Mouse (Mus musculus) CH12.LX (cell line): ENCODE results near the gene Ddo.

Experiments used
- CHD2 ChIP-seq: IDR thresholded peaks from 2 replicates; pipeline ENCODE4 v1.6.1; 2011; ENCODE audit warnings: low read length, improper control_type of control experiment
- CTCF ChIP-seq, 2 experiments: IDR thresholded peaks in 1 of 2; conservative IDR thresholded peaks in 1 of 2; 2 replicates each; pipeline ENCODE4 v1.5.1; 2011 to 2012; ENCODE audit warnings: low read depth in 2 of 2, low read length in 2 of 2, improper control_type of control experiment in 1 of 2, inconsistent platforms in 1 of 2, mild to moderate bottlenecking in 1 of 2, moderate library complexity in 1 of 2
- EP300 ChIP-seq: IDR thresholded peaks from 2 replicates; pipeline ENCODE4 v1.6.1; 2011; ENCODE audit warnings: low read length, improper control_type of control experiment
- IRF4 ChIP-seq: IDR thresholded peaks from 2 replicates; pipeline ENCODE4 v1.6.1; 2014; ENCODE audit warnings: low read depth, mild to moderate bottlenecking, inconsistent platforms, low read length, improper control_type of control experiment
- MAFK ChIP-seq: IDR thresholded peaks from 2 replicates; pipeline ENCODE4 v1.6.1; 2011; ENCODE audit warnings: low read length, improper control_type of control experiment; ENCODE audit not compliant: insufficient replicate concordance
- MAX ChIP-seq: IDR thresholded peaks from 2 replicates; pipeline ENCODE4 v1.6.1; 2011; ENCODE audit warnings: low read length, improper control_type of control experiment
- MYC ChIP-seq: IDR thresholded peaks from 2 replicates; pipeline ENCODE4 v1.6.1; 2011; ENCODE audit warnings: low read depth, mild to moderate bottlenecking, improper control_type of control experiment, low read length
- POLR2A ChIP-seq: IDR thresholded peaks from 2 replicates; pipeline ENCODE4 v1.6.1; 2011; ENCODE audit warnings: low read depth, mild to moderate bottlenecking, improper control_type of control experiment, low read length
- POLR2AphosphoS2 ChIP-seq: IDR thresholded peaks from 2 replicates; pipeline ENCODE4 v1.6.1; 2011; ENCODE audit warnings: low read depth, low read length, improper control_type of control experiment

DNA sequence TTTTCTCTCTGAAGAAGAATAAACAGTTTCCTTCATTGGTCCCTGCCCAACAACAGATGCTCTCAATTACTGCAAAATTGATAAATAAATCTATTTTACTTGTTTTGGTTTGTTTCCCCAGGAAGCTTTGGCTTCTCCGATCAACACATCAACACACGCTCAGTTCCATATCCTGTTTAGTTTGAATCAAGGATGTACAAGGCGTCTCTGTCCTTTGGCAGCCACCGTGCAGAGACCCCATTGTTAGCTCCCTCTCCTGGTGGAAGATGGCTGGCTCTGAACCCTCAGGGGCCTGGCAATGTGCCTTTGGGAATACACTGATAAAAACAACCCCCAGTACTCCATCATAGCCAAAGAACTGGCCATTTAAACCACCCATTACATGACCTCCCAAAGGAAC, 95.3 kb downstream of the Ddo start:
- TF ChIP-seq POLR2AphosphoS2 (no peak), CHD2 (no peak), POLR2A (no peak), CTCF (conservative IDR thresholded peaks at IDR 0.05 in 1 of 2, IDR thresholded peaks at IDR 0.05 in 1 of 2; ENCODE audit: low read depth in 2 of 2, low read length in 2 of 2) (peak in 1 of 2 experiments; percentile 22; a peak in 1 of 4 replicates), EP300 (no peak), IRF4 (no peak), MAX (no peak), MYC (no peak), MAFK (no peak)
